In genomic region chr4:32337638-32338037, GRCm38 (mm10) we compare ENCODE assay signal across 9 mouse cellular contexts.
A peak's percentile ranks its signal among the peaks of the same experiment; 100 is the strongest.
DNase-seq lines count a peak whose midpoint lies in the region; ATAC-seq and TF ChIP-seq lines count a peak whose summit lies in the region.
"Had no signal": no experiment of that assay in that cellular context is flagged by ENCODE, and none has a peak within 500 bp of the region (broad histone marks: within the 10 kb centered on the region; RNA-seq: fewer than 3 reads in every experiment).

No protein-coding gene starts in this region.

- H3K4me1 ChIP-seq in lung, embryonic 14.5 days (ENCODE audit: insufficient read depth): peaks cover 22% of the 10 kb centered on the region

- no peak overlapping the region for H3K9ac ChIP-seq in lung, embryonic 14.5 days

- H3K27me3 ChIP-seq in lung, embryonic 14.5 days (ENCODE audit: insufficient read depth, low read length): no peaks in the 10 kb centered on the region

- H3K27ac ChIP-seq in lung, embryonic 14.5 days (ENCODE audit: low read depth): peak overlapping the region; percentile 67

- peak; percentile 86 for ATAC-seq in lung, embryonic 14.5 days (ENCODE audit: insufficient read depth)
- no peak for ATAC-seq in CD4-positive, CD25-positive, alpha-beta regulatory T cell, adult 4 months

- H3K4me2 ChIP-seq in lung, embryonic 14.5 days: peak overlapping the region; percentile 36; the same call in 1 of the 2 replicates

- TF ChIP-seq CTCF in lung, embryonic 14.5 days (IDR thresholded peaks at IDR 0.05; ENCODE audit: low read depth): no peak

- no peaks in the 10 kb centered on the region for H3K9me3 ChIP-seq in lung, embryonic 14.5 days (ENCODE audit: low read depth, low read length)

- intact Hi-C loops in gastrocnemius, postnatal 14 days (cut with DNase I; ENCODE audit: low total_unique reads): no loop called here

- no peak overlapping the region for H3K4me3 ChIP-seq in lung, embryonic 14.5 days (ENCODE audit: low read depth, low read length)
- H3K4me3 ChIP-seq: myocyte had no signal

- H3K36me3 ChIP-seq in lung, embryonic 14.5 days (ENCODE audit: insufficient read depth): no peaks in the 10 kb centered on the region

- WGBS in lung, embryonic 14.5 days: 4% methylated on average over 11 of the region's 11 CpGs

- DNase-seq in retina, postnatal 1 day: peak; percentile 62
- DNase-seq in retina, embryonic 14.5 days (ENCODE audit: low spot score): no peak
- peak; percentile 37 for DNase-seq in gastrocnemius, postnatal 14 days
- peak; percentile 73 to 77 for DNase-seq in kidney, adult 8-10 months
- peak; percentile 87 for DNase-seq in lung, embryonic 14.5 days
- no peak for DNase-seq in right cerebral cortex, adult 2 months (ENCODE audit: low spot score in 2 of 2)
- no peak for DNase-seq in T-cell, adult 2 months (ENCODE audit: low spot score)

Comparison
In these comparisons a context has a peak if more than half of its experiments do, and no peak if none do; other contexts are left out.
1. DNase-seq: peak in retina, postnatal 1 day (single experiment), gastrocnemius, postnatal 14 days (single experiment), kidney, adult 8-10 months (2 of 2) and lung, embryonic 14.5 days (single experiment); none in retina, embryonic 14.5 days (single experiment), right cerebral cortex, adult 2 months (0 of 2) and T-cell, adult 2 months (single experiment).